Mouse (Mus musculus): ENCODE measurements around the gene Upf3a. TPM values are rescaled to one million over a fixed set of nuclear protein-coding genes. Genes with fewer than 3 reads are reported as not detected.

Upf3a gene
- polyA plus RNA-seq, 1 experiment: 24.0 TPM

Other genes with a start within 250 kb of the Upf3a start
- not detected in 2 replicates for gene 1700029H14Rik, start 223.2 kb upstream of the Upf3a start, polyA plus RNA-seq (2012; ENCODE audit: insufficient read depth, insufficient read length, missing spikeins)
- 69.3 and 83.2 TPM in 2 replicates for gene Rasa3, start 108.0 kb upstream of the Upf3a start, polyA plus RNA-seq (2012; ENCODE audit: insufficient read depth, insufficient read length, missing spikeins)
- 0.84 TPM in 1 of 2 replicates, not detected in the other for gene Cfap97d2, start 79.7 kb upstream of the Upf3a start, polyA plus RNA-seq (2012; ENCODE audit: insufficient read depth, insufficient read length, missing spikeins)
- 32.6 and 36.2 TPM in 2 replicates for gene Cdc16, start 27.9 kb upstream of the Upf3a start, polyA plus RNA-seq (2012; ENCODE audit: insufficient read depth, insufficient read length, missing spikeins)
- not detected in 2 replicates for gene AF366264, start 52.8 kb downstream of the Upf3a start, polyA plus RNA-seq (2012; ENCODE audit: insufficient read depth, insufficient read length, missing spikeins)
- 11.2 and 14.4 TPM in 2 replicates for gene Champ1, start 84.0 kb downstream of the Upf3a start, polyA plus RNA-seq (2012; ENCODE audit: insufficient read depth, insufficient read length, missing spikeins)
- gene Coprs, start 104.7 kb downstream of the Upf3a start, polyA plus RNA-seq (2012; ENCODE audit: insufficient read depth, insufficient read length, missing spikeins): 11.8 and 13.3 TPM in 2 replicates